Mouse (Mus musculus) midbrain, embryonic 15.5 days (tissue): ENCODE measurements at regions not wholly inside any gene's neighbourhood (a gene's known extent, or its start where the extent isn't known, plus 50 kb on each side); places are given as distances from the start of the nearest gene placed in this dataset.

ENCODE experiments used
- ATAC-seq: fragments of 200-750 bp; cut with Nextera tagmentation; replicated peaks from 2 replicates; pipeline ENCODE4 v1.8.0; 2017; ENCODE audit warnings: moderate TSS enrichment
- H3K27ac ChIP-seq: fragments of 300-500 bp; sonication (generic); 2 replicates; pipeline ENCODE4 v1.5.1; 2015; ENCODE audit warnings: mild to moderate bottlenecking, inconsistent platforms
- H3K27me3 ChIP-seq: fragments of 300-500 bp; sonication (generic); replicated peaks from 2 replicates; pipeline ENCODE4 v1.6.1; 2015; ENCODE audit warnings: inconsistent platforms
- H3K36me3 ChIP-seq: fragments of 300-500 bp; sonication (generic); replicated peaks from 2 replicates; pipeline ENCODE4 v1.6.1; 2015; ENCODE audit warnings: inconsistent platforms
- H3K4me1 ChIP-seq: fragments of 300-500 bp; sonication (generic); 2 replicates; pipeline ENCODE4 v1.6.1; 2015; ENCODE audit warnings: inconsistent platforms
- H3K4me2 ChIP-seq: fragments of 300-500 bp; sonication (generic); 2 replicates; pipeline ENCODE4 v1.6.1; 2015; ENCODE audit warnings: inconsistent platforms, mild to moderate bottlenecking, moderate library complexity
- H3K4me3 ChIP-seq: fragments of 300-500 bp; sonication (generic); 2 replicates; pipeline ENCODE4 v1.5.1; 2015; ENCODE audit warnings: mild to moderate bottlenecking, inconsistent platforms
- H3K9ac ChIP-seq: fragments of 300-500 bp; sonication (generic); 2 replicates; pipeline ENCODE4 v1.6.1; 2015; ENCODE audit warnings: mild to moderate bottlenecking, inconsistent platforms
- H3K9me3 ChIP-seq: fragments of 300-500 bp; sonication (generic); 2 replicates; pipeline ENCODE4 v1.6.1; 2016; ENCODE audit warnings: inconsistent platforms
- WGBS: fragments of 180-500 bp; shearing (Covaris S2); methylation state at CpG from one replicate; pipeline ENCODE4 v1.1.7; 2015; ENCODE audit warnings: mixed read lengths; 5-methylcytosine and 5-hydroxymethylcytosine counted together

DNA sequence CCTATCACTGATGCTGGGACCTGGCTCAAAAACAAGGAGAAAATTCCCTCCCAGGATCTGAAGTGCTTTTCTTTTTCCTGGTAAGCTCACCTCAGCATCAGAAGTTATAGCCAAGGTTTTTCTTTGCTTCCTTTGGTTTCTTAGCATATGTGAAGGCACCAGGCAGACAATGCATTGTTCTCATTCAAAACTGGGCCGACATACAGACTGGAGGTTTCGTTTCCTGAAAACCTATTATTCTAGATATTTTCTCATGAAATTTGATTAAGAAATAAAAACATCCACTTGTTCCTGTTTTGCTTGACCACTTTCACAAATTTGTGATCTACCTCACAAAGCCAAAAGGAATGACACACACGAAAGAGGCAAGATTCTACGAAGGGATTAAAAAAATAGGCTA lies 308.7 kb downstream of the Inhba start:
- no peaks in the 10 kb centered on the region for H3K4me1 ChIP-seq
- H3K4me3 ChIP-seq = no peak overlapping the region
- no peak overlapping the region for H3K27ac ChIP-seq
- ATAC-seq = no peak
- no peaks in the 10 kb centered on the region for H3K9me3 ChIP-seq
- no peaks in the 10 kb centered on the region for H3K36me3 ChIP-seq
- H3K4me2 ChIP-seq = no peak overlapping the region
- 77% methylated on average over 4 of the region's 4 CpGs for WGBS
- H3K9ac ChIP-seq = no peak overlapping the region
- H3K27me3 ChIP-seq = no peaks in the 10 kb centered on the region

DNA sequence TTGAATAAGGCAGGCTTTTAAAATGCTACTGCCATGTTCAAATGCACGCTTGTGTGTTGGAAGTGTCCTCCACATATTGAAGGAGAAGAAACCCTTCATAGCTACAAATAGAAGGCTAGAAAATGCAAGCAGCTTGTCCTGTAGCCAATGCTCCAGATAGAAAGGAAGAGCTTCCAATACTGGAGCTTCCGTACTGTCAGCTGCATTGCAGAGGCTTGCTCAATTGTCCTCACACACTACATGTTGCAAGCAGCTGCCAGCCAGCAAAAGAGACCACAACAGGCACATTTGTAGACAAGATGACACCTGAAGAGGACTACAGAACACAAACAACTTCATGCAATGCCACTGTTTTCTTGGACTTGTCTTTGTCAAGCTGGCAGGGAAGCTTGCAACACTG lies 314.0 kb downstream of the Inhba start:
- 88% methylated on average over 2 of the region's 2 CpGs for WGBS
- H3K4me2 ChIP-seq = no peak overlapping the region
- H3K9me3 ChIP-seq = no peaks in the 10 kb centered on the region

DNA sequence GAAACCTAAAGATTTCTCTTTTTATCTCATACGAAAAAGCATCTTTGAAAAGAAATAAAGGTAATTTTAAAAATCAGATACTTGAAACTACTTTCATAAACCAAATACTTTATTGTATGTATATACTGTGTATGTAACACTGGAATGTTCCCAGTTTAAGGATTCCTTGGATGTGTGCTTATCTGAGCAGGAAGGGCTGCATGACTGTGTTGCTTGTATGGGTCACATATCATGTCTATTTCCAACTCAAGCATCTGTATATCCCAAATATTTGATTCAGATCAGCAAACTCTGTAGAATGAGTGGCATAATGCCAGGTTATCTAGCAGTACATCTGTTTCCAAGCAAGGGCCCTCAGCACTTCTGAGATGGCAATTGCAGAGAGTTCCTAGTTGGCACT lies 330.1 kb downstream of the Inhba start:
- no peak overlapping the region for H3K27ac ChIP-seq
- no peaks in the 10 kb centered on the region for H3K4me1 ChIP-seq
- H3K9ac ChIP-seq = no peak overlapping the region
- no peaks in the 10 kb centered on the region for H3K9me3 ChIP-seq
- no peaks in the 10 kb centered on the region for H3K27me3 ChIP-seq
- H3K36me3 ChIP-seq = no peaks in the 10 kb centered on the region
- 82% methylated on average over 1 of the region's 1 CpGs for WGBS
- H3K4me2 ChIP-seq = no peak overlapping the region
- ATAC-seq = no peak
- no peak overlapping the region for H3K4me3 ChIP-seq

More for the DNA sequence above, 314.0 kb downstream of the Inhba start:
- ATAC-seq = no peak
- H3K36me3 ChIP-seq = no peaks in the 10 kb centered on the region
- no peaks in the 10 kb centered on the region for H3K27me3 ChIP-seq
- H3K4me1 ChIP-seq = no peaks in the 10 kb centered on the region
- no peak overlapping the region for H3K4me3 ChIP-seq
- no peak overlapping the region for H3K27ac ChIP-seq
- H3K9ac ChIP-seq = no peak overlapping the region

GRCm38 (mm10) chr13:16342171-16342570 lies 330.5 kb downstream of the Inhba start:
- Histone ChIP-seq H3K4me3 (no peak overlapping the region), H3K27ac (no peak overlapping the region), H3K36me3 (no peaks in the 10 kb centered on the region), H3K4me1 (no peaks in the 10 kb centered on the region), H3K9me3 (no peaks in the 10 kb centered on the region), H3K4me2 (no peak overlapping the region), H3K27me3 (no peaks in the 10 kb centered on the region), H3K9ac (no peak overlapping the region)
- WGBS = 89% methylated on average over 4 of the region's 4 CpGs
- no peak for ATAC-seq

GRCm38 (mm10) chr13:16343280-16343945 lies 331.8 kb downstream of the Inhba start:
- ATAC-seq = no peak
- Histone ChIP-seq H3K36me3 (no peaks in the 10 kb centered on the region), H3K4me3 (no peak overlapping the region), H3K27ac (no peak overlapping the region), H3K9me3 (no peaks in the 10 kb centered on the region), H3K27me3 (no peaks in the 10 kb centered on the region), H3K4me2 (no peak overlapping the region), H3K4me1 (no peaks in the 10 kb centered on the region), H3K9ac (no peak overlapping the region)
- 82% methylated on average over 4 of the region's 4 CpGs for WGBS

GRCm38 (mm10) chr13:16349353-16349752 lies 337.7 kb downstream of the Inhba start:
- Histone ChIP-seq H3K4me1 (no peaks in the 10 kb centered on the region), H3K27ac (no peak overlapping the region), H3K4me2 (no peak overlapping the region), H3K9ac (no peak overlapping the region), H3K4me3 (no peak overlapping the region), H3K27me3 (no peaks in the 10 kb centered on the region), H3K36me3 (no peaks in the 10 kb centered on the region), H3K9me3 (no peaks in the 10 kb centered on the region)
- 38% methylated on average over 1 of the region's 1 CpGs for WGBS
- ATAC-seq = no peak

DNA sequence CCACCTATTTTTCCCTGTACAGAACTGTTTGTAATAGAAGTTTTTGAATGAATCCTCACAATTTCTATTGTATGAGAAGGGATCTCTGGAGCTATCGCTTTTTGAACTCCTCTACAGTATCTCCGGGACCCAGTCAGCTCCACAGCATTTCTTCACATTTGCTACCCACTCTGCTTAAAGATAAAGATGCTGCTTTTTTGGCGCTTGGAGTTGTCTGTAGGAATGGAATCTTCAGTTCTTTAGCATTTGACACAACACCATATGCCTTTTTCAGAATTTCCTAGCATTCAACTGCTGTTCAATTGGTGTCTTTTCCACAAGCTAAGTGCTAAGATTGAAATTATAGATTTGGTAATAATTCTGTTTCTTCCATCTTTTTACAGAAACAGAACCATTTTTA lies 338.4 kb downstream of the Inhba start:
- no peak overlapping the region for H3K27ac ChIP-seq
- H3K9me3 ChIP-seq = no peaks in the 10 kb centered on the region
- no peak overlapping the region for H3K4me3 ChIP-seq
- 90% methylated on average over 3 of the region's 3 CpGs for WGBS
- no peaks in the 10 kb centered on the region for H3K27me3 ChIP-seq
- H3K4me1 ChIP-seq = no peaks in the 10 kb centered on the region
- H3K9ac ChIP-seq = no peak overlapping the region
- H3K36me3 ChIP-seq = no peaks in the 10 kb centered on the region
- H3K4me2 ChIP-seq = no peak overlapping the region
- ATAC-seq = no peak

DNA sequence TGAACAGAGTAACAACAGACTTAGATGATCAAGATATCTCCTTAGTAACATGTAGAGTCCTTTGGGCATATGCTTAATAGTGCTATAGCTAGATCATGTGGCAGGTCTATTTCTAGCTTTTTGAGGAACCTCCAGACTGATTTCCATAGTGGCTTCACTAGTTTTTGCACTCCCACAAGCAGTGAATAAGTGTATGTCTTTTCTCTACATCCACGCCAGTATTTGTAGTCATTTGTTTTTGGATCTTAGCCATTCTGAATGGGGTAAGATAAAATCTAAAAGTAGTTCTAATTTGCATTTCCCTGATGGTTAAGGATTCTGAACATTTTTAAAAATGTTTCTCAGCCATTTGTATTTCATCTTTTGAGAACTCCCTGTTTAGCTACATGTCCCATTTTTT lies 343.7 kb downstream of the Inhba start:
- WGBS = 77% methylated on average over 1 of the region's 1 CpGs
- Histone ChIP-seq H3K27ac (no peak overlapping the region), H3K9me3 (no peaks in the 10 kb centered on the region), H3K4me1 (no peaks in the 10 kb centered on the region), H3K4me2 (no peak overlapping the region), H3K4me3 (no peak overlapping the region), H3K27me3 (no peaks in the 10 kb centered on the region), H3K9ac (no peak overlapping the region), H3K36me3 (no peaks in the 10 kb centered on the region)
- no peak for ATAC-seq

DNA sequence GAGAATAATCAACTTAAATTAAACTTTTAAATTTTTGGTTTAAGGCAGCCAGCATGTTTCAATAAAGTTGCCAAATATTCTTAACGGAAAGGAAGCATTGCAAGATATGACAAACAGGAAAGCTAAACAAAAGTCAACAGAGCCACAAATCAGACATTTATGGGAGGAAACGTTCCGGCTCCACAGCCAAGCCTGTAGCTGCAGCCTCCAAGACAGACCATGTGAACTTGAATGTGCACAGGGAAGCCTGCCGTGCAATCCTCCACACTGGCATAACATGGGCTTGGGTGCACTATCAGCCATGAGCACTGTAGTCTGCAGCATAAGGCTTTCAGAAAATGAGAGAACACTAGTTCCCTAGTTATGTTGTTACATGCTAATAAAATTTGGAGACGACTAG lies 367.8 kb downstream of the Inhba start:
- no peak overlapping the region for H3K4me3 ChIP-seq
- H3K27ac ChIP-seq = no peak overlapping the region
- no peak overlapping the region for H3K9ac ChIP-seq
- no peak overlapping the region for H3K4me2 ChIP-seq
- H3K9me3 ChIP-seq = no peaks in the 10 kb centered on the region
- H3K4me1 ChIP-seq = no peaks in the 10 kb centered on the region
- ATAC-seq = no peak
- H3K36me3 ChIP-seq = no peaks in the 10 kb centered on the region
- 93% methylated on average over 5 of the region's 5 CpGs for WGBS
- no peaks in the 10 kb centered on the region for H3K27me3 ChIP-seq

- Histone ChIP-seq H3K36me3 (no peaks in the 10 kb centered on the region), H3K27ac (no peak overlapping the region), H3K4me1 (no peaks in the 10 kb centered on the region), H3K4me3 (no peak overlapping the region), H3K9me3 (no peaks in the 10 kb centered on the region), H3K4me2 (no peak overlapping the region), H3K27me3 (no peaks in the 10 kb centered on the region), H3K9ac (no peak overlapping the region)
- WGBS = 93% methylated on average over 2 of the region's 2 CpGs
- no peak for ATAC-seq
Measured at GRCm38 (mm10) chr13:16379949-16380348, 368.3 kb downstream of the Inhba start.

GRCm38 (mm10) chr13:16382936-16383511 lies 371.4 kb downstream of the Inhba start:
- Histone ChIP-seq H3K36me3 (no peaks in the 10 kb centered on the region), H3K4me2 (no peak overlapping the region), H3K9me3 (no peaks in the 10 kb centered on the region), H3K4me1 (no peaks in the 10 kb centered on the region), H3K4me3 (no peak overlapping the region), H3K9ac (no peak overlapping the region), H3K27ac (no peak overlapping the region), H3K27me3 (no peaks in the 10 kb centered on the region)
- ATAC-seq = no peak
- WGBS = 84% methylated on average over 5 of the region's 5 CpGs

DNA sequence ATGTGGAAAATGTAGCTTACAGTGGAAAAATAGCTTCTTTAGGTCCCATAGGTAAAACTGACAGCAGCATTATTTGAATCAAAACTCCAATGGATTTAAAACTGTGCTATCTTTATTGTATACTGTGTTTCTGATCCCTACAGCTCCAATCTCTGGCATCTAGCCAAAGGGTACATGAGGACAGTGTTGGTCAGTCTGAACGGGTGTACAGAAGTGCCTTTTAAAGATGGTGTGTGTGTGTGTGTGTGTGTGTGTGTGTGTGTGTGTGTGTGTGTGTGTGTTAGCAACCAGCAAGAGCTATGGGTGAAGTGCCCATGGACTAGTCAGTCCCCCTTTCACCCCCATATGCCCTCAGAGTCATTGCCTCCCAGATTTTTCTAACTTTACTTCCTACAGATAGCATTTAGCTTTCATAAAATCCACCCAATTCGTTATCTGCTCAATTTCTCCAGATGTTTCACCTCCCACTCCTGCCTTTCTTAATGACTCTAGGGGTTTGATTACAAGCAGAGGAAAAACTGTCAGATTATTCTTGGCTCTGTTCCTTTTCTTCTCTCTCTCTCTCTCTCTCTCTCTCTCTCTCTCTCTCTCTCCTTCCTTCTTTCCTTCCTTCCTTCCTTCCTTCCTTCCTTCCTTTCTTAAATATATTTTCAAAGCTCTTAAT lies 404.8 kb downstream of the Inhba start:
- Histone ChIP-seq H3K9me3 (no peaks in the 10 kb centered on the region), H3K4me2 (no peak overlapping the region), H3K36me3 (no peaks in the 10 kb centered on the region), H3K27ac (no peak overlapping the region), H3K4me3 (no peak overlapping the region), H3K9ac (no peak overlapping the region), H3K27me3 (no peaks in the 10 kb centered on the region), H3K4me1 (no peaks in the 10 kb centered on the region)
- WGBS = 67% methylated on average over 2 of the region's 2 CpGs
- no peak for ATAC-seq

DNA sequence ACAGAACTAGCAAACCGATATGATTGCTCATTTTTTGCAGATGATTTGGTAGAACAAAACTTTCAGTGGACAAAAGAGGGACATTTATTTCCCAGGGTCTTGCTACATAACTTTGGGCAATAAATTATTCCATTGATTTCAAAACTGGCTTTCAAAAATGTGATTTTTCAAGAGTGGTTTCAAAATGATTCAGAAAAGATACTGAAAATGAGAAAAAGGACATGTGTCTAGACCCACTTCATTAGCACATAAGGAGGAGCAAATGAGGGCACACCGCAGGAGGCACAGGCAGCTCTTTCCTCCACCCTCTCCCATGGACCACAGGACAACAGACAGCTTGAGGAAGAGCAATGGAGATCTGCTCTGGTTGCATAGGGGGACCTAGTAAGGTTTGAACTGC lies 412.5 kb downstream of the Inhba start:
- Histone ChIP-seq H3K27me3 (no peaks in the 10 kb centered on the region), H3K27ac (no peak overlapping the region), H3K4me3 (no peak overlapping the region), H3K36me3 (no peaks in the 10 kb centered on the region), H3K4me1 (no peaks in the 10 kb centered on the region), H3K4me2 (no peak overlapping the region), H3K9me3 (no peaks in the 10 kb centered on the region), H3K9ac (no peak overlapping the region)
- WGBS = 83% methylated on average over 2 of the region's 2 CpGs
- no peak for ATAC-seq
